Mouse (Mus musculus): ENCODE results near the gene Gm10837.
"Not testable (repeated sequence)": the region's sequence is repeated elsewhere in the genome, so short reads cannot be mapped to it uniquely, and the experiment has no call there.

Gene Gm10837

DNA sequence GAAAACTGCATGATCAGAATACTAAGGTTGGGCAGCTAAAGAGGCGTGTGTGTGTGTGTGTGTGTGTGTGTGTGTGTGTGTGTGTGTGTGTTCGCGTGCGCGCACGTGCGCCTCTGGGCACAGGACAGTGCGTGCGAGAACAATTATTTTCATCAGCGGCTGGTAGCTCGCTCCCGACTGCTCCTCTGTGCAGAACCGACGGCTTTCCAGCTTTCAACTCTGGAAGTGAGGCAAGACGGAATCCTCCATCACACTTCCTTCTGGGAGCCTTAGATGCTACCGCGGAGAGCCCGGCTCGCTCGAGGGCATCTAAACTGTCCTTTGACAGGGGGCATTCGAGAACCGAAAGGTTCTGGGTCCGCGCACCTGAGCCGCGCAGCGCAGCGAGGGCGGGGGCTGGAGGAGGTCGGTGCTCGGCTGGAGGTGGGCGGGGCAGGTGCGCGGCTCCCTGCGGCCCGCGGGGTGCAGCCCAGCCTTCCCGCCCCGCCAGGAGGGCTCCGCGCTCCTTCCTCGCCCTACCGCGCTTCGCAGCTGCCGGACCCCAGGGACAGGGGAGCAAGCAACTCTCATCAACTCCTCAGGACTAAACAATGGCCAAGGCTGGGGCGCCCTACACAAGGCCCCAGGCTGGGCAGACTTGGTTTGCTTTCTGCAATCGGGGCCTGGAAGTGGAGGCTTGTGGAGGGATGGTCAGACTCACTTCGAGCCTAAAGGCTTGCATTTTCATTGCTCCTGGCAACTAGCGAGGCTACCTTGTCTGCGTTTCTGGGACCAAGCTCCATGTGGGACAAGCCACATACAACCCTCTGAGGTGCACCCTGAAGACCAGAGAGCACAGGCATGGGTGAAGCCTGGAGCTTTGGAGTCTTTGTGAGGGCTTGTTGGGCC is at the start of gene Gm10837:
TSS of gene Gm10837 (plus strand) at position 146 of the 888 bp plus-strand sequence.
- peak; percentile 85 for DNase-seq

DNA sequence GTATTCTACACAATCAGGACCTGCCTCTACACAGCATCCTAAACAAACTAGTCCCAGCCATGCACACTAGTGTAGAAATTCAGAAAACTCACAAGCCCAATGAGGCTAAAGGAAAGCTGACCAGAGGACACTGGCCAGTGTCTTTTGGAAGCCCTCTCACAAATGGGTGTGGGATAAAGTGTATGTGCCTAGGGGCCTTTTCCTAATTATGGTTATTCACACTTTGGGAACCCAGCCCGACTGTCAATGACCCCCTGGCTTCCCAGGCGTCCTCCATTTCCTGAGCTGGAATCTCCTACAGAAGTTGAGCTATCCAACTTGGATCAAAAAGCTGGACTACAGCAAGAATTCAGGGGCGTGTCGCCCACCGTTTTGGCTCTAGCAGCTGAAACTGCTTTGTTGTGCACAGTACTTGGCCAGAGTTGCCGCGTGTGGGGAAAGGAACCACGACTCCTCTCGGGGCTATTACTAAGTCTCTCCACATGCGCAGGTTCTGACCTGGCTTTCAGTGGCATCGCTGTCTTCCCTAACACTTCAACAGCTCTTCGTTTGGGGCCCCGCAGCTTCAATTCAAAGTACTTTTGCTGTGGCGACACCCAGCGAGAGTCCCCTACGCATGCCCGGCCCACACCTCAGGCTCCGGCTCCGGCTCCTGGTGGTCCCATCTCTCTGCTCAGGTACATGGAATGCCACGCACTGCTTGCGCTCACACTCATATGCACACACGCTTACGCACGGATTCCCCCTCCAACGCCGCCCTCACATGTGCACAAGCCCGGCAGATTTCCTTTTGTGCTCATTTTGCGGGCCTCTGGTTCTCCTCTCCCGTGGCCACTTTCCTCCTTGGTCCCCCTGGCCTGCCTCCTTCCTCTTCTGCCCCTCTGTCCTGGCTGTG is 40.5 kb upstream of the Gm10837 start:
- DNase-seq = no peak

GRCm38 (mm10) chr14:122450496-122451382 is 39.6 kb upstream of the Gm10837 start, which contains the start of gene Gm5089:
Gene Gm5089, minus strand, starts transcription at chr14:122451115.
- DNase-seq = peak; percentile 88

- DNase-seq = no peak
Measured at GRCm38 (mm10) chr14:122451551-122452145, 38.7 kb upstream of the Gm10837 start.

DNA sequence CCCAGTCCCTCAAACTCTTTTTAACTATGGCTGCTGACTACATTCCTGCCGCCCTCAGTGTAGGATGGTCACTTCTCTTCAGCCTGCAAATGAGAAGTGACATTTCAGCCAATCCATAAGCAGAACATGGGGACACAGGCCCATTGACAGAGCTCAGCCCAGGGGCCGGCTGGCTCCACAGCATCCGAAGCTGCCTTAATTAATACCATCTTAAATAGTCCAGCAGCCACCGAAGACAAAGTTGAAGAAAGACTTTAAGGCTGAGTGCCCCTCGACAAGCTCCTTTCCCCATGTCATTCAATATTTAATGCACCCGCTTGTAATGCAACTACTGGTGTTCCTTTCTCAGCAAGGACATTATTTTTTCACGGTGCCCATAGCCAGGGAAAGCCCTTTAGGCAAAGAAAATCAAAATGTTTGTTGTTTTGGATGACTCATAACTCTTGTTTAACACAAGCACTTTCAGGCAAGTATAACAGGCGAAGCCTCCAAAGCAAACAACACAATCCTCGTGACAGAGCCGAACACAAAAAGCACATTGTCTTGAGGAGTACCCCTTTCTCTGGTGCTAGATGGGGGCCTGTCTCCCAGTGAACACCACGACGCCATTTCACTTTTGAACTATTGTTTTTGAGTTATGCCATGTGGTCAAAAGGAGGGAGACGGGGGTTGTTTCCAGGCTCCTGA is 37.5 kb upstream of the Gm10837 start:
- no peak for DNase-seq

GRCm38 (mm10) chr14:122453388-122453995 is 36.9 kb upstream of the Gm10837 start:
- DNase-seq = no peak

DNA sequence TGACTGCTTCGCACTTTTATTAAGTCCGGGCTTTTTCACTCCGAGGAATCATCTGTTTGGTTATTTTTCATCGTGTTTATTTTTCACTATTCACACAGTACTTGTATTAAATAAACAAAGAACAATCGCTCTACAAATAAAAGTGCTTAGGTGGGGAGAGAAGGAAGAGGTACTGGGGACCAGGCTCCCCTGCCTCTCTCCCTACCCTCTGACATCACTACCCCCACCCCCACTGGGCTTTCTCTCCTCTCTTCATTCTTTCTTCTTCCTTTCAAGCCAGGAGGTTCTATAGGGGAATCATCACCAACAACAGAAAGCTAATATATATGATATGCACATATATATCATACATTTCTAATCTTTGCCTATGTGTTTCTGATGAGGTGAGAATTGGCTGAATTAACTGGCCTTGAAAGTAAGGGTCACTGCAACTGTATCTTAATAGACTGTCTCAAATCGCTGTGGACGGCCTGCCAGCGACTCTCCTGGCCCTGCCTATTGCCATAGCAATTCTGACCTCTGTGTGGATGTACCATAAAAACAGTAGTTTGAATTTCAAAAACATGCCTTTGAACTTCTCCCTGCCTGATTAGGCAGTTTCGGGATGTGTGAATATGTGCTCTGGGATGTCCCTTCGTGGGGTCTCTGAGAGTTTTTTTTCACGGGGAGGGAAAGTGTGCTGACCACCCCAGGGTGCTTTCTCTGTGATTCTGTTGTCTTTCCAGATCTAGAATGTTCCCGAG is 36.2 kb upstream of the Gm10837 start:
- no peak for DNase-seq

- DNase-seq = no peak
Measured at GRCm38 (mm10) chr14:122454901-122455561, 35.4 kb upstream of the Gm10837 start.

DNA sequence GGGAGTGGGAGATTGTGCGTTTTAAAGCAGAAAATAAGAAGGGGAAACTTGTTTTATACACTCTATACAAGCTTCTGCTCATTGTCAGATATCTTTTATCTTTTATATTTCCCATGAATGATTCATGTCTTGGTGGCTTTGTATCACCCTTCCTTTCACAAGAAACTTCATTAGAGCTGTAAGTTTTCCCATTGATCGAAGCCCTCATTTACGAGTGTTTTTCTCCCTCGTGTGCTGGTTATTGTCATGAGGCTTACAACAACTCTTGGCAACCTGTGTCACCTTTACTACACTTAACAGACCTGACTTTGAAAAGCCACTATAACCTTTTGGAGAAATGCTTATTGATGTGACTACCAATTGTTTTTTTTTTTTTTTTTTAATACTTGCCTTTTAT is 34.8 kb upstream of the Gm10837 start:
- DNase-seq = no peak

DNA sequence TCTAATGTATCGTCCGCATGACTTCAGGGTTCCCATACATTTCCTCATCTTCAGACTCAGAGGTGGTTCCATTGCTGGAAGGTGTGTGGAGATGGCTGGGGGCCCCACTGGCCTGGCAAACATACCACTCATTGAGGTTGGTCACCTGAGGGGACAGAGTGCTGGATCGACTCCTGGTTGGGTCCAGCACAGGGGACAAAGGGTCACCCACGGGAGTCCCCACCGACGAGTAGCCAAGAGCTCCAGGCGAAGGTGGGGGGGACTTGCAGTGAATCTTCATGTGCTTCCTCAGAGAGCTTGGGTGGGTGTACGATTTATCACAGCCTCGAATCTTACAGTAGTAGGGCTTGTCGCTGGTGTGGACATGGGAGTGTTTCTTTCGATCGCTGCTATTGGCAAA is 31.1 kb upstream of the Gm10837 start:
- DNase-seq = not testable (repeated sequence)

DNA sequence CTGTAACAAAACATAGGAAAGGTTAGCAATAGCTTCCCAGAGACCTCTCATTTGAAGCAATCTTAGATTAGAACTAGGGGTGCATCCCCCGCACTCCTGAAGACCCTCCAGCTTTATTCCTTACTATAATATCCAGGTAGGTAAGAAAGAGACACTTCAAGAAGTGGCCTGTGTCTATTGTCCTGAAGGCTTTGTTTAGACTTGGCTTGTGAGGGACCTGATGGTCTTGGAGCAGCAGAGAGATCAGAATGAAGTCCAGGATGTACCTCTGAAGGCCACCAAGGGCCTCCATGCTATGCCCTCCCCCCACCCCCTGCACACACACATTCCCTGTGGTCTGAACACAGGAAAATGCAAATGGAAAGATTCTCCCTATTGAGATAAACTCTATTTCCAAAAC is 30.6 kb upstream of the Gm10837 start:
- no peak for DNase-seq

DNA sequence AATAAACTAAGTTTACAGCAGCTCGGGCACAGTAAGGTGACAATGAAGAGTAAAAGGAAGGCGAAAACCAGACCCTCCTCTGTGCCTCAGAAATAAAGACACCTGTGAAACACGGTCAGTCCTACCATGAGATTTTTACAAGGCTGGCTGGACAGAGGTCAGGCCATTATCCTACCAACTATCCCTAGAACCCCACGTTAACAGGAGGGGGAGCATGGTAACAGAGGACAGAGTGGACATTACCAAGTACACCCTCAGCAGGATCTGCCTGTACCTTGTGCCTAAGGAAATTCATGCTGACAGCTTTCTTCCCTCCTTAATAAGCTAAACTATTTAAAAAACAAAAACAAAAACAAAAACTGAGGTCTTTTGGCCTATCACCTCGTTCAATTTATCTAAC is 30.2 kb upstream of the Gm10837 start:
- no peak for DNase-seq

- DNase-seq = no peak
Measured at GRCm38 (mm10) chr14:122461500-122461899, 28.9 kb upstream of the Gm10837 start.

DNA sequence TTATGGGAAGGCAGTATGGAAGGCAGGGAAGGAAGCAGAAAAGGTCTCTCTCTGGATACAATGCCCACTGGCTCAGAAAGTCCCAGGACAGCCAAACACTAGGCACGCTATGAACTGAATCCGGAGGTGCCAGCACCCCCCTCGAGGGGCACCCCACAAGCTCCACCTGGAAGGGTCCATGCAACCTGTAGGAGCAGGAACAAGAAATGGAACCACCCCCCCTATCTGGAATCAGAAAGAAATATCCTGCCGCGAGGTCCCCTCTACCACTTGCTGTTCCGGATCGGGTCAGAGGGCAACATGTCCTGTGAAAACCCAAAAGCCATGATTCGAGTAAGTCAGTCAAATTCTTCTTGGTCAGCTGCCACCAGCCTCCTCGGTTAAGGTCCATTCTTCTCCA is 28.4 kb upstream of the Gm10837 start:
- DNase-seq = no peak

DNA sequence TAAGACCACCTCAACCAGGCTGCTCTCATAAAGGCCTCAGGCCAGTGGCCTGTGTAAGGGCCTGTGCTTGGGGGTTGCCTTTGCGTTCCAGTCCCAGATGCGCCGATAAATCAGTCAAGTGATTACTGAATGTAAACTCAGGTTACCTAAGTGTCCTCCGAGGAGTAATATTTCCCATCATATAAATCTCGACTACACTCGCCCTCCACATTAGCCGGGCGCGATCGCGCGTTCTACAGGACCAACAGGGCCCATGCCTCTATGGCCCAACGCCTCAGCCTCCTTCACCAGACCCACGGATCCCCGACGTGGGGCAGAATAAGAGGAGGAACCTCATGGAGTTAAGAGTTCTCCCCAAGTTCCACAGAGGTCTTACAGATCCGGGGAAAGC is 27.7 kb upstream of the Gm10837 start:
- DNase-seq = no peak

DNA sequence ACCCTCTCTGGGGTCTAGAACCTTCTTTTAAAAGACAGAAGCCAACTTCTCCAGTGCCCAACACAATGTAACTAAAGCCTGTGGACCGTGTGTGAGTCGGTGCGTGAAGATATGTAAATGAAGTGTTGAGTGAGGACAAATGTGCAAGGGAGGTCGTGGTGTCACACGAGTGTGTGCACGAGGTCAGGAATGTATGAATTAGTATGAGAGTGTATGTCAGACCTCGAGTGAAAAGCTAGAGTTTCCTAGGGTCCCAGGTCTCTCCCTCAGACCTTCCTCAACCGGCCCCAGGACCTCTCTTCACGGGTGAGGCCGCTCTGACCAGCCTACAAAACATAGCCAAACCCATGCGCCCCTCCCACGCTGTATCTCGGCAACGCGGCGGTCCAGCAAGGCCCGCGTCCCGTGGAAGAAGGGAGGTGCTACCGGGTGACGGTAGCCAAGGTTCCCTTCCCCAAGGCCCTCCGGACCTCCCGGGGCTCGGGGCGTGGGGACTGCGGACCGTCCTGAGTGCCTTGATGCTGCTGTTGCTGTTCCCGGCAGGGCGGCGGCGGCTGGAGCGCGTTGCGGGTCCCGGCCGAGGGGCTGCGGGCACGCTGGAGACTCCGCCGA is 27.2 kb upstream of the Gm10837 start:
- peak; percentile 90 for DNase-seq

DNA sequence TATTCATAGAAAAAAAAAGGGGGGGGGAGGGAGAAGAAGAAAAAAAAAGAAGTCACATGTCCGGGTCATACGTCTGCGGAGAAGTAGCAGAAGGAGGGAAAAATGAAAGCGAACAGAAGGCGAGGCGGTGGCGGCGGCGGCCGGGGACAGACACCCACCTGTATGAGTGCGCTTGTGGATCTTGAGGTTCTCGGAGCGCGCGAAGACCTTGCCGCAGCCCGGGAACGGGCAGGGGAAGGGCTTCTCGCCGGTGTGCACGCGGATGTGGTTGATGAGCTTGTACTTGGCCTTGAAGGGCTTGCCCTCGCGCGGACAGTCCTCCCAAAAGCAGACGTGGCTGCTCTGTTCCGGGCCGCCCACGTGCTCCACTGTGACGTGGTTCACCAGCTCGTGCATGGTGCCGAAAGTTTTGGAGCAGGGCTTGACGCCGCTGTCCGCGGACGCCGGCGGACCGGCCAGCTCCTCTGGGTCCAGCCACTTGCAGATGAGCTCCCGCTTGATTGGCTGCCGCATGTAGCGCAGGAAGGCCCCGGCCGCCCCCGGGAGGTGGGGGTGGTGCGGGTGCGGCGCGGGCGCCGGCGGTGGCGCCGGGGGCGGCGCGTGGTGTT is 26.5 kb upstream of the Gm10837 start:
- peak; percentile 94 for DNase-seq

DNA sequence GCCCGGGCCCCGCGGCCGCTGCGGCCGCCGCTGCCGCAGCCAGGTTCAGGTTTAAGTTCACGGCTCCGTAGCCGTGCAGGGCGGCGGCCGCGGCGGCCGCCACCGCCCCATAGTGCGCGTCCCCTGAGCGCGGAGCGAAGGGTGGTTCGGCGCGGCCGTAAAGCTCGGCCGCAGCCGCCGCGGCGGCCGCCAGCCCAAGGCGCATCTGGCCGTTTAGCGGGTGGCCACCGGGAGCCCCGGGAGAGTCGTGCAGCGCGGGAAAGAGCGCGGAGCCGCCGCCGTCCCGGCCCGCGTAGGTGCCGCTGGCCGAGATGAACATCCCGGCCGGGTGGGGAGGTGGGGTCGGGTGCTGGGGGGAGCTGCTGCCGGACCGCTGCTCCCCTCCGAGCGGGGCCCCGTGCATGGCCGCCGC is 26.0 kb upstream of the Gm10837 start:
- peak; percentile 82 for DNase-seq

Data from heart, adult 11 months (tissue).